Mouse (Mus musculus) limb, embryonic 14.5 days (tissue): ENCODE data around the gene Col7a1. TPM values are rescaled to one million over a fixed set of nuclear protein-coding genes. Genes with fewer than 3 reads are reported as not detected.

Source experiments
- ATAC-seq: fragments of 200-750 bp; cut with Nextera tagmentation; 2 replicates; pipeline ENCODE4 v1.8.0; 2017; ENCODE audit warnings: low read depth, moderate number of reproducible peaks, moderate TSS enrichment; ENCODE audit not compliant: low FRiP score
- DNase-seq: peaks from one replicate; pipeline ENCODE4 v3.0.0-alpha.2; 2015; ENCODE audit warnings: low spot score
- H3K27ac ChIP-seq: fragments of 300-500 bp; sonication (generic); replicated peaks from 2 replicates; pipeline ENCODE4 v1.5.1; 2014; ENCODE audit warnings: low read depth, mild to moderate bottlenecking, low read length, moderate library complexity, mixed read lengths
- H3K27me3 ChIP-seq: fragments of 300-500 bp; sonication (generic); 2 replicates; pipeline ENCODE4 v1.6.1; 2014; ENCODE audit warnings: low read length, mixed read lengths; ENCODE audit not compliant: control insufficient read depth, insufficient read depth
- H3K36me3 ChIP-seq: fragments of 300-500 bp; sonication (generic); 2 replicates; pipeline ENCODE4 v1.6.1; 2014; ENCODE audit warnings: mild to moderate bottlenecking, low read length, moderate library complexity, mixed read lengths; ENCODE audit not compliant: control insufficient read depth, insufficient read depth
- H3K4me1 ChIP-seq: fragments of 300-500 bp; sonication (generic); 2 replicates; pipeline ENCODE4 v1.6.1; 2014; ENCODE audit warnings: antibody characterized with exemption, low read length, mixed read lengths; ENCODE audit not compliant: control insufficient read depth, insufficient read depth
- H3K4me2 ChIP-seq: fragments of 300-500 bp; sonication (generic); replicated peaks from 2 replicates; pipeline ENCODE4 v1.6.1; 2014; ENCODE audit warnings: low read depth, mild to moderate bottlenecking, low read length, moderate library complexity; ENCODE audit not compliant: severe bottlenecking
- H3K4me3 ChIP-seq: fragments of 300-500 bp; sonication (generic); replicated peaks from 2 replicates; pipeline ENCODE4 v1.5.1; 2014; ENCODE audit warnings: low read length
- H3K9ac ChIP-seq: fragments of 300-500 bp; sonication (generic); 2 replicates; pipeline ENCODE4 v1.6.1; 2014; ENCODE audit warnings: mild to moderate bottlenecking, low read depth, low read length, moderate library complexity; ENCODE audit not compliant: severe bottlenecking
- H3K9me3 ChIP-seq: fragments of 300-500 bp; sonication (generic); 2 replicates; pipeline ENCODE4 v1.6.1; 2016; ENCODE audit warnings: low read length; ENCODE audit not compliant: control insufficient read depth
- POLR2A ChIP-seq: fragments of 200-500 bp; IDR thresholded peaks from 2 replicates; pipeline ENCODE4 v1.8.0; 2012; ENCODE audit warnings: inconsistent platforms, mild to moderate bottlenecking, moderate library complexity, borderline replicate concordance; ENCODE audit not compliant: insufficient read depth, insufficient read length; ENCODE audit errors: extremely low read depth
- WGBS: fragments of 180-500 bp; shearing (Covaris S2); extraction: QIAGEN DNeasy Blood & Tissue Kit; methylation state at CpG from one replicate; pipeline ENCODE4 v1.1.7; 2014; 5-methylcytosine and 5-hydroxymethylcytosine counted together
- microRNA counts: library from miRNA; unstranded; fragments of <30 nt; microRNA quantifications from one replicate; lab custom pipeline; 2016
- microRNA-seq: library from miRNA; unstranded; fragments of <30 nt; microRNA quantifications from one replicate; pipeline ENCODE4, GENCODE M21; 2016
- polyA plus RNA-seq, 2 experiments: library from polyadenylated mRNA; depleted of rRNA in 1 of 2; stranded (reverse) in 1 of 2; unstranded in 1 of 2; fragments of >200 nt; fragmentation: Nextera tagmentation in 1 of 2; extraction: Ambion mirVana in 1 of 2; gene quantifications; 2 replicates each; pipeline versions ENCODE4 v1.2.1 to v1.2.3; 2012 to 2014

Gene Col7a1
- polyA plus RNA-seq, 2 experiments, result 25.9 to 44.6 TPM

- Histone ChIP-seq H3K9me3 (no peaks in the 10 kb centered on the region), H3K27ac (no peak overlapping the region), H3K4me1 (no peaks in the 10 kb centered on the region), H3K9ac (no peak overlapping the region), H3K27me3 (no peaks in the 10 kb centered on the region), H3K36me3 (no peaks in the 10 kb centered on the region), H3K4me2 (no peak overlapping the region), H3K4me3 (no peak overlapping the region)
- 72% methylated on average over 3 of the region's 3 CpGs for WGBS
- ATAC-seq, result no peak
- no peak for TF ChIP-seq POLR2A
- no peak for DNase-seq
Observed at GRCm38 (mm10) chr9:109030312-109030711, 76.9 kb downstream of the Col7a1 start.

- TF ChIP-seq POLR2A, result no peak
- no peaks in the 10 kb centered on the region for H3K9me3 ChIP-seq
- DNase-seq, result no peak
Observed at GRCm38 (mm10) chr9:109031001-109031400, 77.6 kb downstream of the Col7a1 start.

GRCm38 (mm10) chr9:109031686-109032085, 78.3 kb downstream of the Col7a1 start:
- no peaks in the 10 kb centered on the region for H3K27me3 ChIP-seq
- DNase-seq (no peak), ATAC-seq (no peak)
- H3K9me3 ChIP-seq, result no peaks in the 10 kb centered on the region
- WGBS, result 77% methylated on average over 8 of the region's 8 CpGs
- no peak overlapping the region for H3K9ac ChIP-seq
- no peak for TF ChIP-seq POLR2A
- H3K27ac ChIP-seq, result no peak overlapping the region
- H3K4me1 ChIP-seq, result no peaks in the 10 kb centered on the region
- no peak overlapping the region for H3K4me3 ChIP-seq
- H3K36me3 ChIP-seq, result no peaks in the 10 kb centered on the region
- H3K4me2 ChIP-seq, result no peak overlapping the region

More at GRCm38 (mm10) chr9:109031001-109031400, 77.6 kb downstream of the Col7a1 start:
- no peaks in the 10 kb centered on the region for H3K36me3 ChIP-seq
- H3K4me2 ChIP-seq, result no peak overlapping the region
- WGBS, result 90% methylated on average over 7 of the region's 7 CpGs
- no peak for ATAC-seq
- H3K27ac ChIP-seq, result no peak overlapping the region
- H3K27me3 ChIP-seq, result no peaks in the 10 kb centered on the region
- H3K9ac ChIP-seq, result no peak overlapping the region
- H3K4me1 ChIP-seq, result no peaks in the 10 kb centered on the region
- no peak overlapping the region for H3K4me3 ChIP-seq

GRCm38 (mm10) chr9:109032435-109032834, 79.0 kb downstream of the Col7a1 start:
- H3K36me3 ChIP-seq, result no peaks in the 10 kb centered on the region
- ATAC-seq, result no peak
- H3K4me1 ChIP-seq, result no peaks in the 10 kb centered on the region
- no peak overlapping the region for H3K9ac ChIP-seq
- DNase-seq, result no peak
- H3K9me3 ChIP-seq, result no peaks in the 10 kb centered on the region
- H3K4me3 ChIP-seq, result no peak overlapping the region
- H3K4me2 ChIP-seq, result no peak overlapping the region
- no peak for TF ChIP-seq POLR2A
- H3K27ac ChIP-seq, result no peak overlapping the region
- no peaks in the 10 kb centered on the region for H3K27me3 ChIP-seq
- WGBS, result 87% methylated on average over 6 of the region's 6 CpGs

MicroRNAs within 50 kb of the gene (microRNA counts, 519-probe panel; counts per million panel counts)
- not detected for microRNA mmu-miR-711 (lab: Ali Mortazavi, UCI)

Small RNA genes within 50 kb of the gene (microRNA-seq; reads per million reads assigned to microRNA genes)
- not detected for gene Mir711

Other genes starting within 250 kb of the Col7a1 start
- 265 and 285 TPM in 2 replicates for gene Ip6k2, start 169.8 kb upstream of the Col7a1 start, polyA plus RNA-seq (2012; rRNA removed)
- gene Ip6k2, start 169.8 kb upstream of the Col7a1 start, polyA plus RNA-seq (2014; fragmentation: Nextera tagmentation; extraction: Ambion mirVana), result 119 and 126 TPM in 2 replicates
- gene Nckipsd, start 145.2 kb upstream of the Col7a1 start, polyA plus RNA-seq (2012; rRNA removed), result 24.0 and 30.1 TPM in 2 replicates
- gene Nckipsd, start 145.2 kb upstream of the Col7a1 start, polyA plus RNA-seq (2014; fragmentation: Nextera tagmentation; extraction: Ambion mirVana), result 14.0 and 17.2 TPM in 2 replicates
- 0.36 and 0.37 TPM in 2 replicates for gene Celsr3, start 127.3 kb upstream of the Col7a1 start, polyA plus RNA-seq (2012; rRNA removed)
- 0.07 and 0.12 TPM in 2 replicates for gene Celsr3, start 127.3 kb upstream of the Col7a1 start, polyA plus RNA-seq (2014; fragmentation: Nextera tagmentation; extraction: Ambion mirVana)
- 28.8 and 35.8 TPM in 2 replicates for gene Slc26a6, start 100.3 kb upstream of the Col7a1 start, polyA plus RNA-seq (2012; rRNA removed)
- 14.5 and 21.5 TPM in 2 replicates for gene Slc26a6, start 100.3 kb upstream of the Col7a1 start, polyA plus RNA-seq (2014; fragmentation: Nextera tagmentation; extraction: Ambion mirVana)
- 0.24 and 0.44 TPM in 2 replicates for gene Tmem89, start 39.0 kb upstream of the Col7a1 start, polyA plus RNA-seq (2012; rRNA removed)
- 0.22 TPM in 1 of 2 replicates, not detected in the other for gene Tmem89, start 39.0 kb upstream of the Col7a1 start, polyA plus RNA-seq (2014; fragmentation: Nextera tagmentation; extraction: Ambion mirVana)
- 347 and 412 TPM in 2 replicates for gene Uqcrc1, start 17.0 kb upstream of the Col7a1 start, polyA plus RNA-seq (2012; rRNA removed)
- 455 and 465 TPM in 2 replicates for gene Uqcrc1, start 17.0 kb upstream of the Col7a1 start, polyA plus RNA-seq (2014; fragmentation: Nextera tagmentation; extraction: Ambion mirVana)
- gene Ucn2, start 32.4 kb downstream of the Col7a1 start, polyA plus RNA-seq (2012; rRNA removed), result 6.2 and 6.5 TPM in 2 replicates
- gene Ucn2, start 32.4 kb downstream of the Col7a1 start, polyA plus RNA-seq (2014; fragmentation: Nextera tagmentation; extraction: Ambion mirVana), result 1.0 and 1.5 TPM in 2 replicates
- gene Pfkfb4, start 38.2 kb downstream of the Col7a1 start, polyA plus RNA-seq (2012; rRNA removed), result 14.5 and 19.6 TPM in 2 replicates
- 9.1 and 9.4 TPM in 2 replicates for gene Pfkfb4, start 38.2 kb downstream of the Col7a1 start, polyA plus RNA-seq (2014; fragmentation: Nextera tagmentation; extraction: Ambion mirVana)
- 150 and 245 TPM in 2 replicates for gene Shisa5, start 85.0 kb downstream of the Col7a1 start, polyA plus RNA-seq (2012; rRNA removed)
- 82.4 and 86.7 TPM in 2 replicates for gene Shisa5, start 85.0 kb downstream of the Col7a1 start, polyA plus RNA-seq (2014; fragmentation: Nextera tagmentation; extraction: Ambion mirVana)
- 33.5 and 50.8 TPM in 2 replicates for gene Trex1, start 106.1 kb downstream of the Col7a1 start, polyA plus RNA-seq (2012; rRNA removed)
- 12.5 and 13.7 TPM in 2 replicates for gene Trex1, start 106.1 kb downstream of the Col7a1 start, polyA plus RNA-seq (2014; fragmentation: Nextera tagmentation; extraction: Ambion mirVana)
- 30.5 and 40.3 TPM in 2 replicates for gene Atrip, start 120.5 kb downstream of the Col7a1 start, polyA plus RNA-seq (2012; rRNA removed)
- gene Atrip, start 120.5 kb downstream of the Col7a1 start, polyA plus RNA-seq (2014; fragmentation: Nextera tagmentation; extraction: Ambion mirVana), result 22.2 and 25.1 TPM in 2 replicates
- gene Ccdc51, start 128.9 kb downstream of the Col7a1 start, polyA plus RNA-seq (2012; rRNA removed), result 9.0 and 9.1 TPM in 2 replicates
- gene Ccdc51, start 128.9 kb downstream of the Col7a1 start, polyA plus RNA-seq (2014; fragmentation: Nextera tagmentation; extraction: Ambion mirVana), result 13.5 and 15.3 TPM in 2 replicates
- 122 and 191 TPM in 2 replicates for gene Tma7, start 129.0 kb downstream of the Col7a1 start, polyA plus RNA-seq (2012; rRNA removed)
- 658 and 664 TPM in 2 replicates for gene Tma7, start 129.0 kb downstream of the Col7a1 start, polyA plus RNA-seq (2014; fragmentation: Nextera tagmentation; extraction: Ambion mirVana)
- gene Plxnb1, start 141.8 kb downstream of the Col7a1 start, polyA plus RNA-seq (2012; rRNA removed), result 31.0 and 36.8 TPM in 2 replicates
- gene Plxnb1, start 141.8 kb downstream of the Col7a1 start, polyA plus RNA-seq (2014; fragmentation: Nextera tagmentation; extraction: Ambion mirVana), result 8.2 and 10.0 TPM in 2 replicates
- not detected in 2 replicates for gene Fbxw21, start 208.5 kb downstream of the Col7a1 start, polyA plus RNA-seq (2012; rRNA removed)
- gene Fbxw21, start 208.5 kb downstream of the Col7a1 start, polyA plus RNA-seq (2014; fragmentation: Nextera tagmentation; extraction: Ambion mirVana), result not detected in 2 replicates
- not detected in 2 replicates for gene Fbxw13, start 242.4 kb downstream of the Col7a1 start, polyA plus RNA-seq (2012; rRNA removed)
- not detected in 2 replicates for gene Fbxw13, start 242.4 kb downstream of the Col7a1 start, polyA plus RNA-seq (2014; fragmentation: Nextera tagmentation; extraction: Ambion mirVana)